Mouse (Mus musculus) stomach, embryonic 16.5 days (tissue): ENCODE measurements around the gene Slc25a20. TPM values are rescaled to one million over a fixed set of nuclear protein-coding genes. Genes with fewer than 3 reads are reported as not detected.

Experiments
- ATAC-seq: fragments of 200-750 bp; cut with Nextera tagmentation; 2 replicates; pipeline ENCODE4 v1.8.0; 2017; ENCODE audit warnings: moderate number of reproducible peaks, moderate TSS enrichment; ENCODE audit not compliant: insufficient read depth, low FRiP score
- H3K27ac ChIP-seq: fragments of 300-500 bp; sonication (generic); 2 replicates; pipeline ENCODE4 v1.5.1; 2014; ENCODE audit warnings: low read length
- H3K27me3 ChIP-seq: fragments of 300-500 bp; sonication (generic); 2 replicates; pipeline ENCODE4 v1.6.1; 2014; ENCODE audit warnings: low read length, control low read depth, mixed read lengths; ENCODE audit not compliant: control insufficient read depth, insufficient read depth
- H3K36me3 ChIP-seq: fragments of 300-500 bp; sonication (generic); 2 replicates; pipeline ENCODE4 v1.6.1; 2014; ENCODE audit warnings: low read length; ENCODE audit not compliant: control insufficient read depth, insufficient read depth
- H3K4me1 ChIP-seq: fragments of 300-500 bp; sonication (generic); 2 replicates; pipeline ENCODE4 v1.6.1; 2014; ENCODE audit warnings: low read length, control low read depth, mixed read lengths; ENCODE audit not compliant: control insufficient read depth, insufficient read depth
- H3K4me2 ChIP-seq: fragments of 300-500 bp; sonication (generic); 2 replicates; pipeline ENCODE4 v1.6.1; 2014; ENCODE audit warnings: low read depth, low read length, mixed read lengths
- H3K4me3 ChIP-seq: fragments of 300-500 bp; sonication (generic); replicated peaks from 2 replicates; pipeline ENCODE4 v1.5.1; 2014; ENCODE audit warnings: mild to moderate bottlenecking, low read length
- H3K9ac ChIP-seq: fragments of 300-500 bp; sonication (generic); 2 replicates; pipeline ENCODE4 v1.6.1; 2014; ENCODE audit warnings: low read length
- H3K9me3 ChIP-seq: fragments of 300-500 bp; sonication (generic); replicated peaks from 2 replicates; pipeline ENCODE4 v1.6.1; 2016; ENCODE audit warnings: low read length, control low read depth; ENCODE audit not compliant: control insufficient read depth
- WGBS: fragments of 180-500 bp; shearing (Covaris S2); extraction: QIAGEN DNeasy Blood & Tissue Kit; methylation state at CpG from one replicate; pipeline ENCODE4 v1.1.7; 2014; 5-methylcytosine and 5-hydroxymethylcytosine counted together
- polyA plus RNA-seq: library from polyadenylated mRNA; unstranded; fragments of >200 nt; fragmentation: Nextera tagmentation; extraction: Ambion mirVana; gene quantifications from 2 replicates; pipeline ENCODE4 v1.2.1, GENCODE M21; 2015

Slc25a20 gene
- polyA plus RNA-seq = 47.7 and 47.8 TPM in 2 replicates

DNA sequence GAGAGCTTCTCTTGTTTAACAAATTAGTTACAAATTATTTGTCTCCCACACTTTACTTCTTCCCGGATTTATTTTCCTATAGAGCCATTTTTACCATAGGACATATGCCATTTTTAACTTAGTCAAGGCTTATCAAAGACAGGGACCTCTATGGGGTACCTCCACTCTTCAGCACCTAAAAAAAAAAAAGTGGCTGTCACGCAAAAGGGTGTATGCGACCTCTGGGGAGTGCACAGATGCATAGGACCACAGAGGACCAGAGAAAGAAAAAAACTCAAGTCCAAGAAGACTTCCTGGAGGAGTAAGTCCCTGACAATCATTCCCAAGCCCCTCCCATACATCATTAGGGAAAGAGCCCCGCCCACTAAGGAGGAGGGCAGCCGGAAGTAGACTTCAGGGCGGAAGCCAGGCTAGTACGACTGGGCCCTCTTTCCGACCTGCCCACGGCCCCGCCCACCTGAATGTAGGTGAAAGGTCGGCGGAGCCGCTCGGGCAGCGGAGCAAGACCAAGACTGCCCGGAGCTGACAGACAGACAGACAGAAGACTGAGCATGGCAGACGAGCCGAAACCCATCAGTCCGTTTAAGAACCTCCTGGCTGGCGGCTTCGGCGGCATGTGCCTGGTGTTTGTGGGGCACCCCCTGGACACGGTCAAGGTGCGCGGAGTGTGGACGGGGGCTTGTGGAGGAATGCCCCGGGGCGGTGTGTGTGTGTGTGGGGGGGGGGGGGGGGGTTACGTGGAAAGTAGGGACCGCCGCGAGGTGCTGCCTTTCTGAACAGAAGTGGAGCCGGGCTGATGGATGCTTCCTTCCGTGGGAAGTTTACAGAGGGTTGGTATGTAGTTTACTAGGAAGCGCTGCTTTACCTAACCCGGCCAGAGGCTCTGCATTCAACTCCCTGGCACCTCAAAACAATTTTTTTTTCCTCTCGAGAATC, at the start of gene Slc25a20:
Slc25a20 (plus strand) TSS at position 412 of the 936 bp plus-strand sequence.
- Histone ChIP-seq H3K9ac (peak within 1 kb of the TSS; percentile 74), H3K27ac (0 out of 2 replicates have a peak within 1 kb of the TSS, but pooled peaks have one; percentile 11), H3K36me3 (no peaks in the 10 kb centered on the region), H3K4me2 (peak within 1 kb of the TSS; percentile 78), H3K4me3 (peak within 1 kb of the TSS; percentile 81), H3K9me3 (no peaks in the 10 kb centered on the region), H3K27me3 (no peaks in the 10 kb centered on the region), H3K4me1 (peaks cover 9% of the 10 kb centered on the region)
- WGBS = 2% methylated on average over 35 of the region's 37 CpGs
- ATAC-seq = peak; percentile 94

DNA sequence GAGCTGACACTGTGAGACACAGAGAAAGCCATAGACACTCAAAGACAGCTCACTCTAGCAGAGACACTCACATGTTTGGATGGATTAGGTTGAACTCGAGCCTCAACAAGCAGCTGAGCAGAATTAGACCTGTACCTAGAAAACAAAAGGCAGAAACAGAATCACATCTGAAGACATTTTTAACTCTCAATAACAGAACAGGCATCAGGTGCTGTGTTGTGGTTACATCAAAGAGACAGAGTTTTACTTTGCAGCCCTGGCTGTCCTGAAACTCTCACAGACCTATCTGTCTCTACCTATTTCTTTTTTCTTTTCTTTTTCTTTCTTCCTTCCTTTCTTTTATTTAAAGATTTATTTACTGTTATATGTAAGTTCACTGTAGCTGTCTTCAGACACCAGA, 44.6 kb upstream of the Slc25a20 start:
- Histone ChIP-seq H3K4me1 (no peaks in the 10 kb centered on the region), H3K4me2 (no peak overlapping the region), H3K27ac (no peak overlapping the region), H3K27me3 (no peaks in the 10 kb centered on the region), H3K36me3 (peaks cover 8% of the 10 kb centered on the region; the same call in 1 of the 2 replicates), H3K9me3 (no peaks in the 10 kb centered on the region), H3K9ac (no peak overlapping the region), H3K4me3 (no peak overlapping the region)
- 91% methylated on average over 1 of the region's 1 CpGs for WGBS
- no peak for ATAC-seq

DNA sequence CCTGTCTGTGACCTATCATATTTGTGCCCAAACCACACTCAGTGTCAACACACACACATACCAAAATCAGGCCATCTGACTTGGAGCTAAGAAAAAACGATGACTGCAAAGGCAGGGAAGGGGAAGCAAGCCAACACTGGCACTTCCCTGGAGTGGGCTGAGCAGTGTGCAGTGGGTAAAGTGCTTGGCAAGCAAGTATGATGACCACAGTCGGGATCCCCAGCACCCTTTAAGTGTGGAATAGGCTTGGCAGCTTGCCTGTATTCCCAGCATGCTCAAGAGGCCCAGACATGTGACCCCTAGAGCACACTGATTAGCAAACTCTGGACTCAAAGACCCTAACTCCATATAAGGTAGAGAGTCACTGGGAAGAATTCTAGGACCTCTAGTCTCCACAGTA, 35.4 kb upstream of the Slc25a20 start:
- Histone ChIP-seq H3K9me3 (no peaks in the 10 kb centered on the region), H3K4me3 (no peak overlapping the region), H3K27me3 (no peaks in the 10 kb centered on the region), H3K27ac (no peak overlapping the region), H3K9ac (no peak overlapping the region), H3K4me1 (no peaks in the 10 kb centered on the region), H3K36me3 (no peaks in the 10 kb centered on the region), H3K4me2 (no peak overlapping the region)
- no peak for ATAC-seq
- WGBS = 59% methylated on average over 2 of the region's 2 CpGs

DNA sequence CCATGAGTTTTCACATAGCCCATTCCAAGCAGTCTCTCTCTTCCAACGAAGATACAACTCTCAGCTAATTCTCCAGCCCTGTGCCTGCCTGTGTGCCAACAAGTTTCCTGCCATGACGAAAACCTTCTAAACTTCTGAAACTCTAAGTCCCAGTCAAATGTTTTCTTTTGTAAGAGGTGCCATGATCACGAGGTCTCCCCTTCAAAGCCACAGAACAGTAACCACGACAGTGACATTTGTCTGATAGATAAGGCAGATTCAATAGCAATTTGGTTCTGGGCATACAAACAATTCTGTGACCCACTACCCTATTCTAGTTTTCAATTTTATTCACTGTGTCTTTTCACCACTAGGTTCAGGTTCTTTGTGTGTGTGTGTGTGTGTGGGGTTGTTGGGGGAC, 33.7 kb upstream of the Slc25a20 start:
- Histone ChIP-seq H3K27ac (no peak overlapping the region), H3K4me1 (no peaks in the 10 kb centered on the region), H3K27me3 (no peaks in the 10 kb centered on the region), H3K36me3 (no peaks in the 10 kb centered on the region), H3K9ac (no peak overlapping the region), H3K4me3 (no peak overlapping the region), H3K9me3 (no peaks in the 10 kb centered on the region), H3K4me2 (no peak overlapping the region)
- ATAC-seq = no peak
- 76% methylated on average over 4 of the region's 4 CpGs for WGBS

DNA sequence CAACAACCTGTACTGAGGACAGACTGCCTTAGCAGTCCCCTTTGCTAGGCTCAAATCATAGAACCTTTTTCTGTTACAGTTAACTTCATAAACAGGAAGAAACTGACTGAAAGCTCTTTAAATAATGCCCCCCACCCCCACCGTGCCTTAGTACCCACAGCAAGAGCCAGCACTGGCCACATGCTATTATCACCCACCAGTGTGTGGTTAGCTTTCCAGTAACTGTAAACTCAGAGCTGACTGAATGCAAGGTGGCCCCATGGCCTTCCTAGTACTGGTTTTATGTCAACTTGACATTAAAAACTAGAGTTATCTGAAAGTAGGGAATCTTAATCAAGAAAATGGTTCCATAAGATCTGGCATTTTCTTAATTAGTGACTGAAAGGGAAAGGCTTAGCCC, 31.2 kb upstream of the Slc25a20 start:
- H3K4me3 ChIP-seq = no peak overlapping the region
- WGBS = 74% methylated on average over 1 of the region's 1 CpGs
- no peak for ATAC-seq
- H3K27me3 ChIP-seq = no peaks in the 10 kb centered on the region
- H3K27ac ChIP-seq = no peak overlapping the region
- no peaks in the 10 kb centered on the region for H3K36me3 ChIP-seq
- H3K9ac ChIP-seq = no peak overlapping the region
- no peaks in the 10 kb centered on the region for H3K4me1 ChIP-seq
- no peak overlapping the region for H3K4me2 ChIP-seq
- H3K9me3 ChIP-seq = no peaks in the 10 kb centered on the region

DNA sequence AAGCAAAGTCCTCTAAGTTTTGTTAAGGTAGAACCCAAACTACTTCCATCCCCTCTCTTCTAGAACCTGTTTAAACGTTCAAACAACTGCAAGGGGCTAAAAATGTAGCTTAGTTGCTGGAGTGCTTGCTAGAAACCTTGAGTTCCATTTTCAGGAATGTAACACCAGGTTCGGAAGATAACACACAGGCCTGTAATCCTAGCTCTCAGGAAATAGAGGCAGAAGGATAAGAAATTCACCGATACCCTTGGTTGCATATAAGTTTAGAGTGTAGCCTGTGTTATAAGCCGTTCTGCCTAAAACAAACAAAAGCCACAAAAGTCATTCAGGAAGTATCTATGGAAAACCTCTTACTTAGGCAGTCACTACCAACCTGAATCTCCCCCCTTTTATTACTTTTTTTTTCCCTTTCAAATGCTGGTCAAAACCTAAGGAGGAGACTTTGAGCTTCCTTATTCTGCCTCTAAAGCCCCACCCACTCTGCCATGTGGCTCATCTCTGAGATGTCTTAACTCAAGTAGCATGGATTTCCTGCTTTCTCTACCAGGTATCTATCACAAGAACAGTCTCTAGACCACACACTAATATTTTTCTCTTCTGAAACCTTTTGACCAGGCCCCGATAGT, 30.1 kb upstream of the Slc25a20 start:
- no peak overlapping the region for H3K9ac ChIP-seq
- 69% methylated on average over 5 of the region's 5 CpGs for WGBS
- no peaks in the 10 kb centered on the region for H3K4me1 ChIP-seq
- H3K27me3 ChIP-seq = no peaks in the 10 kb centered on the region
- no peaks in the 10 kb centered on the region for H3K9me3 ChIP-seq
- H3K36me3 ChIP-seq = no peaks in the 10 kb centered on the region
- ATAC-seq = no peak
- no peak overlapping the region for H3K27ac ChIP-seq
- no peak overlapping the region for H3K4me3 ChIP-seq
- no peak overlapping the region for H3K4me2 ChIP-seq

DNA sequence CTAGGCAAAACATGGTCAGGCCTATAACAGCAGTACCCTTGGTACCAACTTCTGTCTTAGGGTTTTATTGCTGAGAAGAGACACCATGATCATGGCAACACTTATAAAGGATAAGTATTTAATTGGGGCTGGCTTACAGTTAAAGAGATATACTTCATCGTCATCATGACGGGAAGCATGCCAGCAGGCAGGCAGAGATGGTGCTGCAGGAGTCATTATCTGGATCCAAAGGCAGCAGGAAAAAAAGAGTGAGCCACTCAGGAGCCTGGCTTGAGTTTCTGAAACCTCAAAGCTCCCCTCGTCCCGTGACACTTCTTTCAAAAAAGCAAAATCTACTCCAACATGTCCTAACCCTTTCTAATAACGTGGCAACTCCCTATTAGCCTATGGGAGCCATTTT, 29.5 kb upstream of the Slc25a20 start:
- WGBS = 81% methylated on average over 5 of the region's 5 CpGs
- ATAC-seq = no peak
- Histone ChIP-seq H3K27ac (no peak overlapping the region), H3K4me3 (no peak overlapping the region), H3K4me2 (no peak overlapping the region), H3K27me3 (no peaks in the 10 kb centered on the region), H3K9ac (no peak overlapping the region), H3K4me1 (no peaks in the 10 kb centered on the region), H3K9me3 (no peaks in the 10 kb centered on the region), H3K36me3 (no peaks in the 10 kb centered on the region)

DNA sequence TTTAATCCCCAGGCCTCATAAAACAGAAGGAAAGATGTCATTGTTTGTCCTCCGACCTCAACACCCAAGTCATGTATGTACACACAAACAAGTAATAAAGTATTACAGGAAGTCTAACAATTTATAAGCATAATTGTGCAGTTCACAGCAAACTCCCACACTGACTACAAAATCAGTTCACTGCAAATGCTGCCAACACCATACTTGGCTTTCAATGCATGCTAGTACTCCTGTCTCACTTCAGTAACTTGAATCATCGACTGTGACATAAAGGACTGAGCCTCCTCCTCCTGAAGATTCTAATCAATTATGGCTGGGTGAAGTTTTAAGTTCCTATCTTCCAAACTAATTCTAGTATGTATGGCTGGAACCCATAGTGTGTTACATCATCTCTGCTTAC, 28.0 kb upstream of the Slc25a20 start:
- Histone ChIP-seq H3K9me3 (no peaks in the 10 kb centered on the region), H3K4me2 (no peak overlapping the region), H3K9ac (no peak overlapping the region), H3K4me1 (no peaks in the 10 kb centered on the region), H3K27ac (no peak overlapping the region), H3K36me3 (no peaks in the 10 kb centered on the region), H3K27me3 (no peaks in the 10 kb centered on the region), H3K4me3 (no peak overlapping the region)
- 75% methylated on average over 2 of the region's 2 CpGs for WGBS
- no peak for ATAC-seq

DNA sequence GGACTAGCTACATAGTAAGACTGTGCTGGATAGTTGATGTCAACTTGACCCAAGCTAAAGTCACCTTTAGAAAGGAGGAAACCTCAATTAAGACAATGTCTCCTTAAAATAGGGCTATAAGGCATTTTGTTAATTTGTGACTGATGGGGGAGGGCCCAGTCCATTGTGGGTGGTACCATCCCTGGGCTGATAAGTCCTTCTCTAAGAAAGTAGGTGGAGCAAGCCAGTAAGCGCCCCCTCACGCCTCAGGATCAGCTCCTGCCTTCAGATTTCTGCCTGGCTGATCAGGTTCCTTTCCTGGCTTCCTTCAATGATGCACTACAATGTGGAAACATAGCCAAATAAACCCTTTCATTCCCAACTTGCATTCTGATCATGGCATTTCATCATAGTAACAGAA, 26.5 kb upstream of the Slc25a20 start:
- 75% methylated on average over 2 of the region's 2 CpGs for WGBS
- H3K4me3 ChIP-seq = no peak overlapping the region
- no peak for ATAC-seq
- H3K27me3 ChIP-seq = no peaks in the 10 kb centered on the region
- 0 out of 2 replicates have a peak, but pooled peaks cover 3% of the 10 kb centered on the region for H3K36me3 ChIP-seq
- H3K9ac ChIP-seq = no peak overlapping the region
- H3K27ac ChIP-seq = no peak overlapping the region
- no peaks in the 10 kb centered on the region for H3K4me1 ChIP-seq
- H3K9me3 ChIP-seq = no peaks in the 10 kb centered on the region
- no peak overlapping the region for H3K4me2 ChIP-seq
